Mouse (Mus musculus) adrenal gland (tissue): ENCODE results near the gene Adnp.
"Not testable (repeated sequence)": the region's sequence is repeated elsewhere in the genome, so short reads cannot be mapped to it uniquely, and the experiment has no call there.

Source experiments
- intact Hi-C: fragments of 180-260 bp; cut with DNase I; formaldehyde crosslinking; loops from one replicate; pipeline ENCODE4 v1.15.1; 2025
- microRNA-seq, 2 experiments: library from miRNA; unstranded; fragments of <30 nt; microRNA quantifications; one replicate each; pipeline ENCODE4; 2019

Adnp gene

DNA sequence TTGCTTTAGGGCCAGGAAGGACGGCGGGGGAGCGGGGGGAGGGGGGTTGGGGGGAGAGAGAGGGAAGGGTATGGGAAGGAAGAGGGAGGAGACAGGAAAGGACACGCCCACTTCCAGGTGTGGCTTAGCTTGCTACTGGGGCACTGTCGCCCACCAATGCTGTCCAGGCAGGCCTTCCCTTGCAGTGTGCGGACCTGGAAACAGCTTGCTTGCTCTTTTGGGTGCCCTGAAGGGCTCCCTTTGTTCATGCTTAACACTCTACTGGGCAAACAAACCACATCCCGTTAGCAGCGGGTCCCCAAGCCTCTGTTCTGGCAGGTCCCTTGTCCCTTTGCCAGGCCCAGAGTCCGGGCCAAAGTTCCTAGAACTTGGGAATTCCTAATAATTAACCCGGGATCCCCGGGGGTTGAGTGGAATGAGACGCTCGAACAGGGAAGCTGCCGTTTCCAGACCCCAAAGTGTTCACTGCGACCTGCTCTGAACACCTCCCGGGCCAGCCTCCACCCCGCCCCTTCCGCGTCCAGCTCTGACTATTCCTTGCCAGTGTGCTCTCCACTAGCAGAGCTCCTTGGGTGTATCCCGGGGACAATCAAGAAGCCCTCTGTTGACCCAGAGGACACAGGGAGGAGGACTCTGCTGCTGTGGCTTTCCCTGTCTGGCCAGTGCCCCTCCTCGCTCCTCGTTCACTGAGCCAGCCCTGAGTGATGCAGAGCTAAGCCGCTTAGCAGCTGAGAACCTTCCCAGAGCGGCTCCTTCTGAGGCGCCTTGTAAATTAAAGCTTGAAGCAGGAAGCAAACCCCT lies 47.8 kb downstream of the Adnp start:
- intact Hi-C loops: no loop called here

DNA sequence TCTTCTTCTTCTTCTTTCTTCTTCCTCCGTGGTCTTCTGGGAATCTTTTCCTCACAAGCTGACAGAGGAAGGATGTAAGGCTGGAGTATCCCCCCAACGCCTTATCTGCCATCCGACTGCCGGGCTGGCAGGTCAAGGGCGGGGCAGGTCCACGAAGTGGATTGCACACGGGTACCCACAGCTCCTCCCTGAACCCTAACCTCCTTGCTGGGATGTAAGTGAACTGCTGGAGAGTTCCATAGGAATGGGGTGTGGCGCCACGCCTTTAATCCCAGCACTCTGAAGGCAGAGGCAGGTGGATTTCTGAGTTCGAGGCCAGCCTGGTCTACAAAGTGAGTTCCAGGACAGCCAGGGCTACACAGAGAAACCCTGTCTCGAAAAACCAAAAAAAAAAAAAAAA lies 48.9 kb downstream of the Adnp start:
- intact Hi-C loops: not testable (repeated sequence)

DNA sequence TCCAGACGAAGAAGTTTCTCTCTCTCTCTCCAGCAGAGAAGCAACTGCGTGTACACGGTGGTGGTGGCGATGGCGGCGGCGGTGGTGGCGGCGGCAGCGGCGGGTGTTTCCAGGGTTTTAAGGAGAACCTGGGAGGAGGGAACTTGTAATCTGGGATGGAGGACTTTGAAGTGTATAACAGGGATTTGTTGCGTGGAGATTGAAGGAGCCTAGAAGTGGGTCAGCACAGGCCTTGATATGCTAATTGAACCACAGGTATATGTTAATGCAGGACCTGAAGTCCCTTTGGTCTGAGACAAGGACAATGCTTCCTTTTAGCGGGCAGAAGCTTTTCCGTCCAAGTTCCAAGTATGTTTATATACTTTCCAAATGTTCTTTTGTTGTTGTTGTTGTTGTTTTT lies 50.6 kb downstream of the Adnp start:
- intact Hi-C loops: no loop called here

DNA sequence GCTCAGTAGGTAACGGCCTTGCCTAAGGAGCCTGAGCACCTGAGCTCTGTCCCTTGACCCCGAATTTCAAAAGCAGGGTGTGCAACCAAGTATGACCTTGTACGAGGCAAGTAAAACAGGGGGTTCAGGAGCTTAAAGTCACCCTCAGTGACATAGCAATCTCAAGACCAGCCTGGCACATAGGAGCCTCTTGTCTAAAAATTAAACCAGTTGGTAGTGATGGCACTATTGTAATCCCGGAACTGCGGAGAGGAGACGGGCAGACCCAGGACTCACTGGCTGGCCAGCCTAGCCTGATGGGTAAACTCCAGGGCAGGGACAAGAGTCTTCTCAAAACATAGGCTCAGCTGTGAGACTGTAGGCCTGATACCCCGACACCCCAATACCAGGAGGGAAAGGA lies 51.2 kb downstream of the Adnp start:
- intact Hi-C loops: no loop called here

DNA sequence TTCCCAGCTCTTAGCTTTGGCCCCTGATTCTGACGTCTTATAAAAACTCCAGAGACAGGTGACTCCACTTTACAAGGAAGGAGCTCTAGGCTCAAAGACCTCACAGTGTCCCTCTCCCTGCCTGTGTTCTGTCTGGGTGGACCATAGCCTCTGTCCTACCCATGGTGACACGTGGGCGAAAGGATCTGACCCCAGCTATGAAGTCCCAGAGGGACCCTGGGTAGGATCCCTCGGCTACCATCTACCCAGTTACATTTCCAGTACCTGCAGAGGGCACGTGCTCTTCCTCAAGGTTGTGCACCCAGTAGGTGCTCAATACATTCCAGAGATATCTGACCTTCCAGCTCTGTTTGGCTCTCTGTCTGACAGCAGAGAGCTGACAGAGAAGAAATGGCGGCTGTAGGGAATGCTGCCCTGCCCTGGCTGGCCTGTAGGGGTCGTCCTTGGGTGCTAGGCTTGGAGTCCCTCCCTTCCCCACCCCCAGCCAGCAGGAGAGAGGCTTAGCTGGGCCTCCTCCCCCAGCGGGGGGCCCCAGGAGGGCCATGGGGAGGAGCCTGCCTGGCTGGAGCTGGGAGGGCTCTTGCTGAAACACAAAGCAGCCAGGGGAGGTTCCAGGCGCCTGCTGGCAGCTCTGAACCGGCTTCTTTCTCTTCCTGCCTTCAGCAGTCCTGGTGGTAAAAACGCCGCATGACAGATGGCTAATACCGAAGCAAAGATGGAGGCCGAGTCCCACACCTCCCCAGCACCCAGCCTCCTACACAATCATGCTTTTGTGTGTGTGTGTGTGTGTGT lies 52.6 kb downstream of the Adnp start:
- intact Hi-C loops: no loop called here

DNA sequence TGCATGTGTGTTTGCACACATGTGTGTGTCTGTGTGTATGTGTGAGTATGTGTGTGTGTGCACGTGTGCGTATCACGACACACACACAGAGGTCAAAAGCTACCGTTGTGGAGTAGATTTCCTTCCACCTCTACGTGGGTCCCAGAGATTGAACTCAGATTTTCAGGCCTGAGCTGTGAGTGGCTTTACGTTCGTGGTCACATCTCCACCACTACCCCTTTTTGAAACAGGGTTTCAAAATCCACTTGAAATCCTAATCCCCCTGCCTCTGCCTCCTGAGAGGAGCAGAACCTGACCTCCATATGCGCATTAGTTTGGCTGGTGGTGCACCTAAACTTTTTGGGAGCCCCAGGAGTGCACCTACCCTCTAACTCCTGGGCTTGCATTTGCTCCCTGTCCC lies 57.7 kb downstream of the Adnp start:
- intact Hi-C loops: no loop called here

DNA sequence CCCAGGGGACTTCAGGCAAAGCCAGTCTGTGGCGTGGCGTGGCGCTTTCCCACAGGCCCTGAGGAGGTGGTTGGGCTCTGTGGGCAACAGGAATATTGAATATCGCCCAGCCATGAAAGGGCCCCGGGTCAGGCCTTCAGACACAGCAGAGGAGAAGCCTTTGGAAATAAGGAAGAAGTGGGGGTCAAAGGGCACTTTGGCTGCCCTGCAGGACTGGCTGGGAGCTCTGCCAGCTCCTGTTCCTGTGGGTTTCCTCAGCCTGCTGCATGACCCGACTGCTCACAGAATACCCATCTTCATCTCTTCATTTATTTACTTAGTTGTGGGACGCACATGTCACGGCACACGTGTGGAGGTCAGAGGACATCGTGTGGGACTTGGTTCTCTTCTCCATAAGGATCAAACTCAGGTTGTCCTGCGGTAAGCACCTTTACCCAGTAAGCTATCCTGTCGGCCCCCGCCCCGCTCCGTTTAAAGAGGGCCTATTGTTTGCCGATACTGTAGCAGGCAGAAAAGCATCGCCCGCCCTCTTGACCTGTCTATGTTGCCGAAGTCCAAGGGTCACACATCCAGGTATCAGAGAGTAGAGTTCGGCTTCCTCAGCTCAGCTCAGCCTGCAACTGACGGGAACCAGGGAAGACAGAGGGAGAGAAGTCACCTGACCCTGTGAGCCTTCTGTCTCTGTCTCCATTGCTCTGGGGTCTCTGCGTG lies 59.0 kb downstream of the Adnp start:
- intact Hi-C loops: no loop called here

DNA sequence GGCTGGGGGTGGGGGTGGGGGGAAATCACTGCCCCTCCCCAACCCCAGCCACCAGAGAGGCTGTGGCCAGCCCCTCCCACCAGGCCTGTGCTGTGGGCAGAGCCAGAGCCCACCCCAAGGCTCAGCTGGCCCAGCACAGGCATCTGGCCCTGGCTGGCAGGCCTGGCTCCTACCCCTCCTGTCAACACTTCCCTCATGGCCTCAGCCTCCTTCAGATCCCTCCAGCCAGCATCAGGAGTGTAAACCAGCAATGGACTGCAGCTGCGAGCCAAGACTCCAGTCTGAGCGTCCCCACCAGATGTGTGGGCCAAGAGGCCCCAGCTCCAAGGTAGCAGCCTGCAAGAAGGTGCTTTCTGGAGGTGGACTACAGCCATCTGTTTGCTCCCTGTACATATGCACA lies 61.5 kb downstream of the Adnp start:
- intact Hi-C loops: no loop called here

DNA sequence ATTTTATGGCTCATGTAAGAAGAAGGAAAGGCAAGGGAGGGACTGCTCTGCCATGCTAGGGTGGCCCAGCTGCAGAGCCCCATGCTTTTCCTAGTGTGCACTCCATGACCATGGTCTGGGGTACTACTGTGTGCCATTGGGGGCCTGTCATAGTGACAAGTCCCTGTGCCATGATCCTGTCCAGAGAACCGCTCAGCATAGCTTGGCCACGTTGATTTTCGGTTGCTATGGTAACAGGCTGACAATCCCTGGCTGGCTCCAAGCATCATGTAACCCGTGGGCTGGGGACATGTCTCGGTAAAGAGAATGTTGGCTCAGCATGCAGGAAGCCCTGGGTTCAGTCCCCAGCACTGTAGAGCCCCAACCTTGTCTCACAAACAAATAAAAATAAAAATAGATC lies 63.1 kb downstream of the Adnp start:
- intact Hi-C loops: no loop called here

DNA sequence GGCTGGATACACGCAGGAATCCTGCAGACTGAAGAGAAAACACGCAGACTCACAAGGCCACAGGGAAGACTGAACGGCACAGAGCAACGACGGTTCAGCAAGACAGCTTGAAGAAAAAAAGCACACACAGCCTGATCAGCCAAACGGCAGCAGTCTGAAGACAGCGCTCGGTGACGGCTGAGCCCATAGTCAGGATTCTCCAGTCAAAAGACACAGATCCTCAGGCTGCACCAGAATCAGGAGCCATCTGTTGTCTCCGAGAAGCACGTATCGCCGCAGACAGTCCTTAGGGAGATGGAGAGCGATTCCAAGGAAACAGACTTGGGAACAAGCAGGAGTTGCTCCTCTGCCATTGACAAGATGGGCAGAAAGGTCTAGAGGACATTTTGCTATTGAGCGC lies 69.8 kb downstream of the Adnp start:
- intact Hi-C loops: no loop called here

Small RNA genes within 50 kb of the gene (microRNA-seq; reads per million reads assigned to microRNA genes)
- 0 reads per million in 2 experiments for gene Gm24561
